Mouse (Mus musculus): Measurements from ENCODE around the gene Slc8b1.

Gene Slc8b1

DNA sequence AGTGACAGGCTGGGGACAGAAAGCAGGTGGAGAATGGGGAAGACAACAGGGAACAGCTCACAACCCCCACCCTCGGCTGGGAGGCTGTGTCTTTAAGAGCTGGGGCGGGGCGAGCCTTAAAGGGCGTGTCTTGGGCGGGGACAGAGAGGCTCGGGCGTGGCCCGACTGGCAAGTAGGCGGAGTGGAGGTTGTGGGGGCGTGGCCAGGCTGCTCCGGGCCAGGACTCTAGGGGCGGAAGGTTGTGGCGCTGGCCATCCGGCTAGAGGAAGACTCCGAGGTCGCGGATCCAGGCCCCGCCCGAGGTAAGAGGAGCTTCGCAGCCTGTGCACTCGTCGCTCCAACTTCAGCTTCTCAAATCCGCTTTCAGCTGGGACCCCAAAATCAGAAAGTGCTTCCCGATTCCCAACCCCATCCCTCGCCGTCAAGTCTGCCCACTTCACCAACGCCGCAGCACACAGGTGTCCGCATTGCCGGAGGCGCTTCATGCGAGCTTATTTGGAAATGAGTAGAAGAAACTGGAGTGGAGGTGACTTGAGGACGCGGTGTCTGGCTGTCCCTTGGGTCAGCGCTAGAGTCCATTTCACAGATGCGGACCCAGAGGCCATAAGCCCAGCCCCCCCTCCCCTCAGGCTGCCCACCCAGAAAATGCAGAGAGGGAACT, at the start of gene Slc8b1:
Gene Slc8b1, plus strand, starts transcription at position 187 of the 661 bp plus-strand sequence.
- peak; percentile 72 to 78 for DNase-seq (ENCODE audit: low spot score in 2 of 2)

GRCm38 (mm10) chr5:120461902-120462301, 49.1 kb upstream of the Slc8b1 start:
- DNase-seq (ENCODE audit: low spot score in 2 of 2) = no peak

DNA sequence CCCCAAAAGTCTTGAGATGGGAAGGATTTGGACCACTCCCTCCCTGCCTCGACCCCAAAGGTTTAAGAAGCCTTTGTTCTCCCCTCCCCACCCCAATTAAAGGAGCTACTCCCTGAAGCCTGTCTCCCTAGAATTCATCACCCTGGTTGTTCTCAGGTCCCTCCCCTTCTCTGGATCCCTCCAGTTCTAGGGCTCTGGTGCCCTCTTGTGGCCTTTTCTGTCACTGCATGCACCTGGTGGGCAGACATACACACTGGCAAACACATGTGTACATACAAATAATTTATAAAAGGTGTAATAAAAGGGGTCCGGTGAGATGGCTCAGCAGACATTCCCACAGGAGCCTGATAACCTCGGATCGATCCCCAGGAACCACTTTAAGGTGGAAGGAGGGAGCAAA, 46.6 kb upstream of the Slc8b1 start:
- no peak for DNase-seq (ENCODE audit: low spot score in 2 of 2)

DNA sequence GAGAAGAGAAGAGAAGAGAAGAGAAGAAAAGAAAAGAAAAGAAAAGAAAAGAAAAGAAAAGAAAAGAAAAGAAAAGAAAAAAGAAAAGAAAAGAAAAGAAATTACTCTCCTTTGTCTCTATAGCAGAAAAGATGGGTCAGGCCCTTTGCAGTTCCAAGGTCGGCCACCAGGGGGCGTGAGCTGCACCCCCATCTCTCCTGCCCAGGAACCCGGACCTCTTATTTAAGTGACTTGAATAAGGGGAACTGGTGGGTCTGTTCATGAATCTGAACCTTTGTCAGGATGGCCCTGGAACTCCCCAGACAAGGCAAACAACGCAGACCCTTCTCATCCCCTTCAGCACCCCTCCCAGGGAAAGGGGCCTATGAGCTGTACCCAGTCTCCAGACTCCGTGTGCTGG, 45.9 kb upstream of the Slc8b1 start:
- no peak for DNase-seq (ENCODE audit: low spot score in 2 of 2)

- no peak for DNase-seq (ENCODE audit: low spot score in 2 of 2)
These were observed 45.1 kb upstream of the Slc8b1 start for GRCm38 (mm10) chr5:120465860-120466259.

DNA sequence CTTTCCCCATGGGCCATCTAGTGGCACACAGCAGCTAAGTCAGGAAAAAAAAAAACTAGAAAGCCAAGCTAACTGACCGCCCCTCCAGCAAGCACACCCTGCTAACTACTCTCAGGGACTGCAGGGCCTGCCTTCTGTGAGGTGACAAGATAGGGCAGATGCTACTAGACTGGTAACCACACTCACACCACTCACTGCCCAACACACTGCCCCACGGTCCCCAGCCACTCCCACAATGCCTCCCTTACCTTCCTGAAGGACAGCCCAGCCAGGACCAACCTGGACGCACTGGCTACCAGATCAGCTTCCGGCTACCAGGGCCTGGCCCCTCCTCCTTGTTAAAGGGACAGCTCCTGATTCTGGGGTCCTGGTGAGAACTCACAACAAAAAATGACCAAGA, 43.9 kb upstream of the Slc8b1 start:
- no peak for DNase-seq (ENCODE audit: low spot score in 2 of 2)

DNA sequence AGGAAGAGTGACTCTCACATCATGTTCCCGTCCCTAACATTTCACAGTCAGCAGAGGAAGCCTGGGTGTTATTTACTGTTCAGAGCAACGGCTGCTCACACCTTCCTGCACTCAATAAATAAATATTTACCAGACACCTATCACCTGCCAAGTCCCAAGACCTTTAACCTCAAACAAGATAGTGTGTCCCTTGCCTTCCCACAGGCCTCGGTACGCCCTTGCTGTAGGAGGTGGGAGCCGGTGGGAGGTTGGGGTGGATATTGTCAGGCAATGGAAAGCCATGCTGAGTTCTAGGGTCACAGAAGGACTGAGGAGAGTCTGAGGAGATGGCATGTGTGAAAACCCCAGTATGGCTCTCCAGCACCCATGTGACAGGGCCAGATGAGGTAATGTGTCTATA, 42.6 kb upstream of the Slc8b1 start:
- DNase-seq (ENCODE audit: low spot score in 2 of 2) = no peak

- DNase-seq (ENCODE audit: low spot score in 2 of 2) = no peak
These were observed 42.1 kb upstream of the Slc8b1 start for GRCm38 (mm10) chr5:120468830-120469229.

DNA sequence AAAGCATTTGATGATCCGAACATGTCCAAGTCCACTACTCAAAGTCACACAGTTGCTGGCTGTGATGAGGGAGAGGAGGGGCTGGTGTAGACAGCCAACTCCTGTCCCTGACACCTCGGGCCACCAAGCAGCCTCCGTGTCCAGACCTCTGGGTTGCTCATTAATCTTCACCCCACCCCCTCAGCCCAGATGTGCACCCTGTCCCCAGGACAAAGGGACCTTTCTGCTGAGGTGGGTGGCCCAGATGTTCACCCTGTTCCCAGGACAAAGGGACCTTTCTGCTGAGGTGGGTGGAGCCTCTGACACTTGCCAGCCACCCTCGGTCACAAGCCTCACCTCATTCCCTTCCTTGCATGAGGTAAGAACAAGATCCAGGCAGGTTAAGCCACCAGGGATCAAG, 39.4 kb upstream of the Slc8b1 start:
- no peak for DNase-seq (ENCODE audit: low spot score in 2 of 2)

GRCm38 (mm10) chr5:120472770-120473169, 38.2 kb upstream of the Slc8b1 start, which contains the start of gene Sdsl:
TSS of gene Sdsl (minus strand) at chr5:120472810.
- no peak for DNase-seq (ENCODE audit: low spot score in 2 of 2)

DNA sequence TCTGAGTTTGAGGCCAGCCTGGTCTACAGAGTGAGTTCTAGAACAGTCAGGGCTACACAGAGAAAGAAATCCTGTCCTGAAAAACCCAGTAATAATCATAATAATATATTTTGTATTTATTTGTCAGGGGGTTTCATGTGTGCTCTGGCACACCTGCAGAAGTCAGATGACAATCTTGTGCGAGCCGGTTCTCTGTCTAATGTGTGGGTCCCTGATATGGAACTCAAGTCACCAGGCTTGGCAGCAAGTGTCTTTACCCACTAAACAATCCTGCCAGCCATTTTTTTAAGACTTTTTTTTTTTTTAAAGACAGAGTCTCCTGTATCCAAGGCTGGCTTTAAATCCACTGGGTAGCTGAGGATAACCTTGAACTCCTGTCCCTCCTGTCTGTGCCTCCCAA, 37.6 kb upstream of the Slc8b1 start:
- DNase-seq (ENCODE audit: low spot score in 2 of 2) = no peak

- no peak for DNase-seq (ENCODE audit: low spot score in 2 of 2)
These were observed 35.1 kb upstream of the Slc8b1 start for GRCm38 (mm10) chr5:120475861-120476260.

GRCm38 (mm10) chr5:120476296-120476695, 34.7 kb upstream of the Slc8b1 start, which contains the start of gene Sds:
TSS of gene Sds (plus strand) at chr5:120476526.
- DNase-seq (ENCODE audit: low spot score in 2 of 2) = no peak

DNA sequence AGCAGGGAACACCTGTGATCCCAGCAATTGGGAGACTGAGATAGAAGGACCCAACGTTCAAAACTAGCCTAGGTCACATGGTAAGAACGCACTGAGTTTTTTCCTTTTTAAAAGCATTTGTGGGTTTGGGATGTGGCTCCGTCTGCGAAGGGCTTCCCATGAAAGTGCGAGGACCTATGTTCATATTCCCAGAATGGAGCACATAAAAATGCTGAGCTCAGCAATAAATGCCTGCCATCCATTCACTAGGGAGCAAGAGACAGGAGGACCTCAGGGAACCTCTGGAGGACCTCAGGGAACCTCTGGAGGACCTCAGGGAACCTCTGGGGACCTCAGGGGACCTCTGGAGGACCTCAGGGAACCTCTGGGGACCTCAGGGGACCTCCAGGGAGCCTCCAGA, 33.0 kb upstream of the Slc8b1 start:
- no peak for DNase-seq (ENCODE audit: low spot score in 2 of 2)

- DNase-seq (ENCODE audit: low spot score in 2 of 2) = no peak
These were observed 31.4 kb upstream of the Slc8b1 start for GRCm38 (mm10) chr5:120479538-120479937.

- no peak for DNase-seq (ENCODE audit: low spot score in 2 of 2)
These were observed 29.8 kb upstream of the Slc8b1 start for GRCm38 (mm10) chr5:120481205-120481604.

DNA sequence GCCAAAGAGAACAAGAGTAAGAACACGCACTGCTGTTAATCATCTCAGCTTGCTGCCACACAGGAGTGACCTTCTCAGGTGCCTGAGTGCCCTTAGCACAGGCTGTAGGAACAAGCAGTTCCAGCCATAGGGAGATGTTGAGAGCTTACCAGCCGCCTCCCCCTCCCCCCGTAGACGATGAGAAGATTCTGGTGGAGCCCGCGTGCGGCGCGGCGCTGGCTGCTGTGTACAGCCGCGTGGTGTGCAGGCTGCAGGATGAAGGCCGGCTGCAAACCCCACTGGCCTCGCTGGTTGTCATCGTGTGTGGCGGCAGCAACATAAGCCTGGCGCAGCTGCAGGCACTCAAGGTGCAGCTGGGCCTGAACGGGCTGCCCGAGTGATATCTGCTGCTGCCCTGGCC, 27.6 kb upstream of the Slc8b1 start:
- DNase-seq (ENCODE audit: low spot score in 2 of 2) = no peak

- DNase-seq (ENCODE audit: low spot score in 2 of 2) = no peak
These were observed 23.1 kb upstream of the Slc8b1 start for GRCm38 (mm10) chr5:120487844-120488243.

GRCm38 (mm10) chr5:120490679-120491192, 20.2 kb upstream of the Slc8b1 start:
- no peak for DNase-seq (ENCODE audit: low spot score in 2 of 2)

DNA sequence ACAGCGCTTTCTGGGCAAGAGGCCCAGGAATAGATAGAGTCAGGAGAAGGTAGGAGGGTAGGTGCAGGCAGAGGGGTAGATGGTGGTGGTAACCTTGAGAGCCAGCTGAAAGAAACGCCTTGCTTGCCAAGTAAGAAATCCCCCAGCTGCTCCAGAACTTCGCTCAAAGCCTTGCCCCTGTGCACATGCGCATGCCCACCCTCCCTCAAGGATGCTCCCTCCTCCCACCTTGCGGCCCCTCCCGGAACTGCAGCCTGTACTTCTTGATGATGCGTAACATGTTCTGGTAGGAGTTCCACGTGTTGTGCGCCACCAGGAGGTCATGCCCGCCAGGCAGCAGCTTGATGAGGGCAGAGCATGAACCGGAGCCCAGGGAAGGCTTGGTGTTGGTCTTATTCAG, 18.5 kb upstream of the Slc8b1 start:
- no peak for DNase-seq (ENCODE audit: low spot score in 2 of 2)

DNA sequence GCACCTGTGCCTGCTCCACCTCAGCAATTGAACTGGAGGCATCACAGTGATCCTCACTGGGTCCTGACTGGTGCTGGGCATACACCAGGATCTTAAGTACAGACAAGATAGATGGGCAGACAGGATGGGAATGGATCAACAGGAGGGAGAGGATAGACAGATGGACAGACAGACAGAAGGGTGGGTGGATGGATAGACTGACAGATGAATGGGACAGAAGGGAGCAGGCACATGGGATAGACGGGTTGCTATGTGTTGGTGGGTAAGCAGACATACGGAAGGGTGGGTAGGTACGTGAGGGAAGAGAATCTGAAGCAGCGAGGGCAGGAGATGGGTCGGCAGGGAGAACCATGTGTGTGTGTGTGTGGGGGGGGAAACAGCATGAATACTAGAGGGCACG, 17.5 kb upstream of the Slc8b1 start:
- DNase-seq (ENCODE audit: low spot score in 2 of 2) = no peak

- no peak for DNase-seq (ENCODE audit: low spot score in 2 of 2)
These were observed 17.0 kb upstream of the Slc8b1 start for GRCm38 (mm10) chr5:120493873-120494395.

DNA sequence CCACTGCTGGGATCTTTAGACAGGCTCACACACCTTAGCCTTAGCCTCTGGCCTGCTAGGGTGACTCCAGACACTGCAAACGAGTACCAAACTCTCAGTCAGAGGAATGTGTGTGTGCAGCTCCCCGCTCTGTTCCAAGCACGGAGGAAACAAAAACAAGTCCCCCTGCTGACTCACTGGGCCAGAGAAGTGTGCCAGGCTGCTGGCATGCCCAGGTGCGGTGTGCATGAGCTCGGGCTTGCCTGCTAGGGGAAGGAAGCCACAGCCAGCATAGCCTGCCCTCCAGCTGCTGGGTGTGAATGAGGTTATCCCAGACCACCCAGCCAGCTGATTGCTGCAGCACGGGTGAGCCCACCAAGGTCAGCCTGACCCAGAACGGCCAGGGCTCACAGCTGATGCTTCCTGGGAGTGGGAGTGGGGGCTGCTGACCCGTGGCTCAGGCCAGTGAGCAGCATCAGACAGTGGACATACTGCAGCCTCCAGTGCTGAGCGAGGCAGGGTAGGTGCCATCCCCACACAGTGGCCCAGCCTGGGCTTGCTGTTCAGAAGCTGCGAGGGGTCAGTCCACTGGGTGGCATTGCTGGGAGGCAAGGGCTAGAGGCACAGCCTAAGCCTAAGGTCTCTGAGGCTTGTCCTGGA, 15.8 kb upstream of the Slc8b1 start:
- no peak for DNase-seq (ENCODE audit: low spot score in 2 of 2)

Measured in frontal cortex, postnatal 14 days (tissue).